Mouse (Mus musculus): Measurements from ENCODE around the gene 1700129C05Rik.

Gene 1700129C05Rik

DNA sequence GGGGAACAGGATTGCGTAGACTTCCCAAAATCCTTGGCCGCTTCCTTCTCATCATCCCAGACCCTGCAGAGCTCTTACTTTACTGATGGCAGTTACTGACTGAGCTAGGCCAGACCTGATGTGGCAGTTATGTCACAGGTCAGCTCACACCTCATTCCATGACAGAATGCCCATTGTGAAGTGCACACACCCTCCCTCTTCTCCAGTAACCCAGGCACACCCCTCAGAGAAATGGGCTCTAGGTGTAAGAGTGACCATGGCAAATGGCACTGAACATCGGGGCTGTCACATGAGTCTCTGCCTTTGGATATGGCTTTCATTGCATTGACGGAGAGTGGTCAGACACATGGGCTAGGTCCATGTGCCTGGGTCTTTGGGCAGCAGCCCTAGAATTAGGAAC is at the start of gene 1700129C05Rik:
1700129C05Rik (minus strand) TSS at position 101 of the 400 bp plus-strand sequence.
- DNase-seq (ENCODE audit: low read depth, low spot score): no peak

DNA sequence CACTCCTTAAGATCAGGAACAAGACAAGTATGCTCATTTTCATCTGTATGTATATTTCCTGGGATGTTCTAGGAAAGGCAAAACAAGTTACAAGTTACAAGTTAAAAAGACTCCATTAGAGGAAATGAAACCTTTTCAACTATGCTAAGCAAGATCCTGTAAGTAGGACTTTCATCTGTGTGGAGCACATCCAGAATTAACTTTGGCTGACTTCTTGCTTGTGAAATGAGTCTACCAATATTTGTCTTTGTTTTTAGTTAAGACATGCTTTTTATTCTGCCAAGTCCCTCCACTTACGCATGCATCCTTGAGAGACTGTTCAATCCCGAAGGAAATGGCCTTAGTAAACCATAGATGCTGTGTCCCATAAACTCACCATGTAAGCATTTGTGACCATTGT is 43.4 kb upstream of the 1700129C05Rik start:
- no peak for DNase-seq (ENCODE audit: low read depth, low spot score)

GRCm38 (mm10) chr14:59185514-59185913 is 42.8 kb upstream of the 1700129C05Rik start:
- DNase-seq (ENCODE audit: low read depth, low spot score): no peak

GRCm38 (mm10) chr14:59182732-59183131 is 40.0 kb upstream of the 1700129C05Rik start:
- DNase-seq (ENCODE audit: low read depth, low spot score): no peak

DNA sequence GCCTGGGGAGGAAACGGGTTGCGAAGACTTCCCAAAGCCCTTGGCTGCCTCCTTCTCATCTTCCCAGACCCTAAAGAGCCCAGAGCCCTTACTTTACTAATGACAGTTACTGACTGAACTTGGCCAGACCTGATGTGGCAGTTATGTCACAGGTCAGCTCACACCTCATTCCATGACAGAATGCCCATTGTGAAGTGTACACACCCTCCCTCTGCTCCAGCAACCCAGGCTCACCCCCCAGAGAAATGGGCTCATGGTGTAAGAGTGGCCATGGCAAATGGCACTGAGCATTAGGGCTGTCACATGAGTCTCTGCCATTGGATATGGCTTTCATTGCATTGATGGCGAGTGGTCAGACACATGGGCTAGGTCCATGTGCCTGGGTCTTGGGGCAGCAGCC is 36.0 kb upstream of the 1700129C05Rik start, which contains the start of gene Gm5142:
Gm5142 (minus strand) TSS at position 101 of the 400 bp plus-strand sequence.
- DNase-seq (ENCODE audit: low read depth, low spot score): no peak

DNA sequence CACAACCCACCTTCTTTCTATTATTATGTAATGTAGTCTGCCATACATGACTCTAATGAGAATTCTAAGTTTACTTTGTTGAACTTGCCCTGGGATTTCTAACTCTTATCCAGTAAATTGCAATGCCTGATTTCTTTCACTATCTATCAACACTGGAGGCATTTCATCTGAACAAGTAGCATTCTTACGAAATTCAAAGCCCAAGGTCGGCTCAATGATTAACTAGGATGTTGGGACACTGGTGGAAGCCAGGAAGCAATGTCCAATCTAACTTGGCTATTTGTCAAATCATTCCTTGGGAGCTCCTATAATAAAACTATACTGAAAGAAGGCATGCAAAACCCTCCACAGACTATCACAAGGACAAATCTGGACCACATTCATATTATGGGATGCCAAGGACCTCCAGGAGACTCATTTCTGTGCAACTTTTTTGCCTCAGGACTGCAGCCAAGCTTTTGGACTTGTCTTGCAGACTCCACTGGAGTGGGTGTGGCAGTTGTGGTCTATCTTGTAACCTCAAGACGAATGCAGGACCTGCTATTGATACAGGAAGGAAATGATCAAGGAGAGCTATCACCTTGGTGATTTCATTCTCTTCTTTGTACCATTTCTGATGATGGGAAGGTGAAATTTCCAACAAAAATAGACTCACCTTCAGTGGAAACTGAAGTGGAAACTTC is 14.5 kb upstream of the 1700129C05Rik start:
- no peak for DNase-seq (ENCODE audit: low read depth, low spot score)

- DNase-seq (ENCODE audit: low read depth, low spot score): no peak
Measured at GRCm38 (mm10) chr14:59155589-59155988, 12.9 kb upstream of the 1700129C05Rik start.

GRCm38 (mm10) chr14:59114281-59114680 is 28.4 kb downstream of the 1700129C05Rik start:
- DNase-seq (ENCODE audit: low read depth, low spot score): peak; percentile 27

DNA sequence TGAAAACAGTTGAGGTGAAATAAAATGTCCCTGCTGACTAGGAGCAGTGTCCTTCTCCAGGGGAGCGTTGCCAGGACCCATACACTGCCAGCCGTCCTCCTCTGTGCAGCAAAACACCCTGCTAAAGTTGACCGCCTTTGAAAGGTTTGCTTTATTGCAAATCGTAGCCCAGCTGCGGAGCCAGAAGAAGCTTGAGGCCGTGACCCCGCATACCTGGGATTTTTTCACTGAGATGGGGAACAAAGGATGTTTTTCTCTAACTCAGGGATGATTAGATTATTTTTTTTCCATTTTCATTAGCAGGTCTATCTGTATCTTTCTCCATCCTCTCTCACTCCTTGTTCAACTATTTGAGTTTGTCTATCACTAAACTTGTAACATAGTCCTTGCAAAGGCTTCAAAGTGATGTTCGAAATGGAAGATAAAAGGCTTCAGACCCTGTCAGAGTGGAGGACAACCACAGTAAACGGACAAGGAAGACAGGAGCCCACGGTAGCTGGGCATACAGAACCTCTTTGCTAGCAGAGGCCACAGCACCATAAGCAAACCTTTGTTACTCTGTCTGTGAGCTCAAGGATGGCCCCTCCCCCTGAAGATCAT is 38.6 kb downstream of the 1700129C05Rik start:
- no peak for DNase-seq (ENCODE audit: low read depth, low spot score)

GRCm38 (mm10) chr14:59093601-59094000 is 49.1 kb downstream of the 1700129C05Rik start:
- no peak for DNase-seq (ENCODE audit: low read depth, low spot score)

GRCm38 (mm10) chr14:59084396-59084795 is 58.3 kb downstream of the 1700129C05Rik start:
- DNase-seq (ENCODE audit: low read depth, low spot score): peak; percentile 32
